Mouse (Mus musculus): Measurements from ENCODE around the gene Tmem254c.
"Not testable (repeated sequence)": the region's sequence is repeated elsewhere in the genome, so short reads cannot be mapped to it uniquely, and the experiment has no call there.

Tmem254c gene

DNA sequence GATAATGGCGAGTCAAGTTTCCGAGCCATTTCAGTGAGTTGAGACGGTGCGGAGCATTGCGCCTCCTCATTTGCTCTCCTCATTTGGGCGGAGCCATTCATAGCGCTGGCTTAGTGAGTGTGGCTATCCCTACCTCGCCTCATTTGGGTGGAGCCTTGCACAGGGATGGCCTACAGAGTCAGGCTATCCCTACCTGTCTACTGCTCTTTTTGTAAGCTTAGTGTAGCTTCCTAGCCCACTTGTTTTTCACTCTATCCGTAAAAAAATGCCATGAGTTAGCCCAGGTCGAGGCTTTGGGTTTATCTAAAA lies at the start of gene Tmem254c:
Tmem254c (minus strand) TSS at position 31 of the 309 bp plus-strand sequence.
- not testable (repeated sequence) for DNase-seq

- DNase-seq = not testable (repeated sequence)
These were observed 30.5 kb upstream of the Tmem254c start for GRCm38 (mm10) chr14:26097622-26098021.

- DNase-seq = not testable (repeated sequence)
These were observed 14.8 kb upstream of the Tmem254c start, which contains the start of gene Cphx3 for GRCm38 (mm10) chr14:26081997-26082396. Gene Cphx3, plus strand, starts transcription at chr14:26082297.

- DNase-seq = not testable (repeated sequence)
These were observed 14.1 kb upstream of the Tmem254c start, which contains the start of gene Cphx2 for GRCm38 (mm10) chr14:26081216-26081615. Gene Cphx2, plus strand, starts transcription at chr14:26081516.

- not testable (repeated sequence) for DNase-seq
These were observed 9.7 kb upstream of the Tmem254c start for GRCm38 (mm10) chr14:26076620-26077390.

- DNase-seq = not testable (repeated sequence)
These were observed 406 bp downstream of the Tmem254c start for GRCm38 (mm10) chr14:26066574-26067324.

GRCm38 (mm10) chr14:26059362-26059761 lies 7.8 kb downstream of the Tmem254c start:
- not testable (repeated sequence) for DNase-seq

DNA sequence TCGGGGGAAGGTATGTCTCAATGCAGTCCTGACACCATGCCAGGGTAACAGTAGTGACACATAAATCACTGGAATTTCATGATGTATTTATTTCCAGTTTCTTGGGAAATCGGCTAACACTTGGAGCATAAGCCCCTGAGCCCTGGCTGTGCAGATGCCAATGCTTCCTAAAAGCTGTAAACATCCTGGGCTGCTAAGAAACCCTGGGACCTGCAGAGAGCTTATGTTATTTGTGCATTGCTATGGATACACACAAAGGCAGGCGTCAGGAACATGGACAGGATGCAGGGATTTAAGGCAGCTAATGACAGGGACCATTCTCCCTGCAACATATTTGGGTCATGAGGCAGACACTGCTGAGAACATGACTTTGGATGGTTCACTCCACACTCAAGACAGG lies 9.0 kb downstream of the Tmem254c start:
- DNase-seq = not testable (repeated sequence)

- not testable (repeated sequence) for DNase-seq
These were observed 18.4 kb downstream of the Tmem254c start for GRCm38 (mm10) chr14:26048767-26049166.

- DNase-seq = not testable (repeated sequence)
These were observed 20.1 kb downstream of the Tmem254c start for GRCm38 (mm10) chr14:26047026-26047425.

DNA sequence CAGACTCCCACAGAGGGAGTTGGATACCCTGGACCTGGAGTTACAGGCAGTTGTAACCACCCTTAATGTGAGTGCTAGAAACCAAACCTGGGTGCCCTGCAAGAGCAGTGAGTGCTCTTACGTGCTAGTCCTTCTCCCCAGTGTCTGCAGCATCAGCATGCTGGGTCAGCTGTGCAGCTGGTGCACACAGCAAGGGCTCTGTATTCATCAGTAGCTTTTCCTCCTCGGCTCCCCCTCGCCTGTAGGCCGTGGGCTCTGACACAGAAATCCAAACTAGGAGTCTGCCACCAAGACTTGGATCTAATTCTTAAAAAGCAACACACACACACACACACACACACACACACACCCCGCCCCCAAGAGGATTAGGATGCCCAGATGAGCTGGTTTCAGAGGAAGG lies 22.1 kb downstream of the Tmem254c start:
- DNase-seq = not testable (repeated sequence)

- not testable (repeated sequence) for DNase-seq
These were observed 24.5 kb downstream of the Tmem254c start, which contains the start of gene Gm9780 for GRCm38 (mm10) chr14:26042611-26043010. Gene Gm9780, minus strand, starts transcription at chr14:26042711.

DNA sequence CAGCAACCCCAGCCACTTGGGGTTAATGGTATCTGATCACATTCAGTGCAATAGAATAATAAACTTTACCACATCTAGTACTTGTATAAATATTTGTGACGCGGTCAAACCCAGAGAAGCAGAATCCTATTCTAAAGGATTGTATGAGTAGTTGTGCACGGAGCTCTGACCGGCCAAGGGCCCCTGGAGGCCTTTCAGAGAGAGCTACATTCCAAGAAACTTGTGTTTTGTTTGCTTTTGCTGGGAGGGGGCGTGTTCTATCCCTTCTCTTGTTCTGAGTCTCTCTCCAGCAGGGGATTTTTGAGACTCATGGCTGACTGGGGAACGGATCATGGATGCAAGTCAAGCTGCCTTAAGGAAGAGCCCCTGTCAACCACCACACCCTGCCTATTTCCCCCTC lies 31.7 kb downstream of the Tmem254c start:
- DNase-seq = not testable (repeated sequence)

- not testable (repeated sequence) for DNase-seq
These were observed 32.8 kb downstream of the Tmem254c start for GRCm38 (mm10) chr14:26034364-26034763.

GRCm38 (mm10) chr14:26025653-26026052 lies 41.5 kb downstream of the Tmem254c start:
- DNase-seq = not testable (repeated sequence)

GRCm38 (mm10) chr14:26022831-26023230 lies 44.3 kb downstream of the Tmem254c start:
- DNase-seq = not testable (repeated sequence)

DNA sequence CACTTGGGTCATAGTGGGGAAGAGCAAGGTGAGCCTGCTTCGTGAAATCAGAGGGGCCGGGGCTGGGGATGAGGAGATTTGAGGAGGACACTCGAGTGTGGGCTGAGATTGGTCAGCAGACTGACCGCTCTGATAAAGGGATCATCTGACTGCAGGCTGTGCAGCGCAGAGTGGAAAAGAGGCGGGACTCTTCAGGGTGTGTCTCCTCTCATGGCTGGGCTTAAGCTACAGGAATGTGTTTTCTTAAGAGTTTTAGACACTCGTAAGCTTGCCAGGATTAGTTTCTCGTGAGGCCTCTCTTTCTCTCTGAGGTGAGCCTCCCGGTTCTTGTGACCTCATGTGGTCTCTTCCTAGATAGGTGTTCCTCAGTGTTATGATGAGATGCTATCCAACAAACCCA lies 45.6 kb downstream of the Tmem254c start:
- not testable (repeated sequence) for DNase-seq

- DNase-seq = not testable (repeated sequence)
These were observed 50.7 kb downstream of the Tmem254c start for GRCm38 (mm10) chr14:26016414-26016813.
